Mouse (Mus musculus): ENCODE results near the gene Sparc.

The Sparc gene

DNA sequence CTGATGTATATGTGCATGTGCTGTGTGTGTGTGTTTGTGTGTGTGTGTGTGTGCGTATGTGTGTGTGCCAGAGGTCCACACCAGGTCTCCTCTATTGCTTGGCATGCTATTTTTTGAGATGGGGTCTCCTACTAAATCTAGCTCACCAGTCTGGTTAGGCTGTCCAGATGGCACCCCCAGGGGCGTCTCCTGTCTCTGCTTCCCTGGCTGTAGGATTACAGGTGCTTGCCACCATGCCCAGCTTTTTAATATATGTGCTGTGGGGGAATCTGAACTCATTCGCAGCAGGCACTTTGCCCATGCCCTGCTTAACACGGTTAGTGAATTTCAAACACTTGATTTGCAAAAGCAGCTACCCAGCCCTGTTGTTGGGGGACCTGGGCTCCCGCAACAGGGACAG is 57.1 kb downstream of the Sparc start:
- DNase-seq (ENCODE audit: low read depth, low spot score), result no peak

DNA sequence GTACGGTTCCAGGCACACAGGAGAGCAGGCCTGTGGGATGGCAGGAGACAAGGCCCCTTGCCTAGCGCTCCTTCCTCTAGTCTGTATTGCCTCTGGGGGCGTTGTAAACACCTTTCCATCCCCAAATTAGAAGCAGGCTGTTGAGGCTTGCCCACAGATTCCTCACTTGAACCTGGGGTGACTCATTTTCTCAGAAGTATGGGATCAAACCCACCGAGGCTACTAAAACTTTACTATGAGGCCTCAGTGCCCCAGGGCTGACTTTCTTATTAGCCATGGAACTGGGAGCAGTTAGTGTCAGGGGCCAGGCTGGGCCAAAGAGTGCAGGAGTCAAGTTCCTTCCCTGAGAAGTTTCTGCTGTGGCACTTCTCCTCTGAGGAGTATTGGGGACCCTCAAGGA is 57.7 kb downstream of the Sparc start:
- DNase-seq (ENCODE audit: low read depth, low spot score), result no peak

DNA sequence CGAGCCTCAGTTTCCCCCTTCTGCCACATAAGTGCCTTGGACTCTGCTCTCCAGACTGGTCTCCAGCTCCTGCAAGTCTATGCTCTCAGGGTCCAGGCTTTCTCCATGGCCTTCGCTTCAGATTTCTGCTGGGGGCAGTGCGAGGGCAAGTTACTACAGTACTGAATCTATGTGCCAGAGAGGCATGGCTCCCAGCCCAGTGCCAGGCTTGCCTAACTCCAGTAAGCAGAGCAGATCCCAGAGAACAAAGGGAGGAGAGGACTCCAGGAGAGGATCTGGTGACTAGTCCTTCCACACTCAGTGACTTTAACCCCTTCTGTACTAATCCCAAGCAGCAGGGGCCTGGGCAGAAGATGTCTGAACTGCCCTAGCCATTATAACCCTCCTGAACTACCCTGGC is 58.3 kb downstream of the Sparc start:
- DNase-seq (ENCODE audit: low read depth, low spot score), result no peak

DNA sequence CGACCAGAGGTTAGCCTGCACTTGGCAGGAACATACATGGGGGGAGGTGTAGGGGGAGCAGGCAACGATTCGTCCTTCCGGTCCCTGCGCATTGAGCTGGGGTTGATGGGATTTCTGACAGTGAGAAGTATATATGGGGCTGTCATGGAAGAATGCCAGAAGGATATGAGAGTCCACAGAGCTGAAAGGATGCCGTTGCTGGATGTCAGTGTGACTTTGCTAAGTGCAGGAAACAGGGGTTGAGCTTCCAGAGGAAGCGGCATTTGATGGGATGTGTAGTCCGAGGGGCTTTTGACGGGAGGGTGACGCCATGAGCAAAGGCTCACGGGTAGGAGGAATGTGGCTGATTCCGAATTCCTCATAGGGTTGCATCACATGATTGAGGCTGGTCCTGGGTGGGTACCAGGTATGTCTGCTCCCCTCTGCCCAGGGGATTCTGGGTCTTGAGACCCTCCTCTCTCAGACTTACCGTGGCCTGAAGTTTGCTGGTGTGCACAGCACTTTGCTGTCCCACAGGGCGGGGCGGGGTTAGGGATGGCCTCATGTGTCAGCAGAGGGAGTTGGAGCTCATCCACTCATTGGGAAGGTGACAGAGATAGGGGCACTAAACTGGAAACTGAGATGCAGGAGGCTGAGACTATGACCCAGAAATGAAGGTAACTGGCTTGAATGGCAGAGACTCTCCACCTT is 64.7 kb downstream of the Sparc start:
- DNase-seq (ENCODE audit: low read depth, low spot score), result no peak

DNA sequence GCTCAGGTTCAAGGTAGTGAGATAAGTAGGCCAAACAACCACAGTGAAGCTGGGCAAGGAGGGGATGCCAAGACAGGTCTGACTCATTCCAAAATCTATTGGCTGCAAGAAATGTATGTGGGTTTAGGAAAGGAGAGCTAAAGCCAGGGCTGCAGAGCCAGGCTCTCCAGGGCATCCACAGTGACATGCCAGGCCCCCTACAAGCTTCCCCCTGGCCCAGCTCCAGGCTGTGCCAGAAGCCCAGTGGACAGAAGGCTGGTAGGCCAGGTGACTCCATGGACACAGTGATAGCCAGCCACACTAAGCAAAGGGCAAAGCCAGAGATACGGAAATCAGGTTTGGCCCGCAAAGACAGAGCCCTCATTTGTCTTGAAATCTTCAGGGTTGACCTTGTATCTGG is 66.1 kb downstream of the Sparc start:
- no peak for DNase-seq (ENCODE audit: low read depth, low spot score)

Measured in WW6 (cell line).